Mouse (Mus musculus): ENCODE data around the gene Gbf1.
"Not testable (repeated sequence)": the region's sequence is repeated elsewhere in the genome, so short reads cannot be mapped to it uniquely, and the experiment has no call there.

The Gbf1 gene

DNA sequence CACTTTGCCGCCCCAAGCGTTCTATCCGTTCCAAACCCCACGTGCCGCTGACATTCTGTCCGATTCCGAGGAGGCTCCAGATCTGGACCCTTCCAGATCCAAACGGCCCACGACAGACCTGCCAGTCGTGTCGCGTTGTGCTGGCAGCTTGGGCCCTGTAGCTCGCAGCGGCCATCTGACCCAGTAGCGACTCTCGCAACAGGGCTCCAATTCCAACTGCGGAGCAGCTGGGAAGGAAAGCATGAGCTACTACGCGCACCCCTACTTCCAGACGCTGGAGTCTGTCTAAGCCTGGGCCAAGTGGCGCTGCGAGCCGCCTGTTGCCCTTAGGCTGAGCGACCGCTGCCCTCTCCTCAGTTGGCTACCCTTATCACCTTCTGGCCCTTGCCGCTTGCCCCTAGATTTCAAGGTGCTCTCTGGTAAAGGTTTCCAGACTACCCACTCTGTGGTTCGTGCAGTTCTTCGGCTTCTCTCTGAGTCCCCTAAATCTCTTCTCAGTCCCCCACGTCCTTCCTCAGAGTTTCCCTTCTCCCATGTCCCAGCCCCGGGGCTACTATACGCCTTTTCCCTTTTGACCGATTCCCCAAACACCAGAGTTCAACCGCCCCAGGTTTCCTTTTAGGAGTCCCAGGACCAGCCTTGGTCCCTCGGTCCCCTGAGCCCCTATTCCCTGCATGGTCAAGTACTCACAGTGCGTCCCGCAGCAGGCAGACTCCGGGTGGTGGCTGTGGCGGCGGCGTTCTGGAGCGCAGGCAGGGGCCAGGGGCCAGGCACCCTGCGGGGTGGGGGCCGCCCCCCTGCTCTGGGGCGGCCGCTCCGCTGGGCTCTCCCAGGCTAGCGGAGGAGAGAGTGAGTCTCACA is 4.6 kb upstream of the Gbf1 start, which contains the start of gene Pitx3:
TSS of gene Pitx3 (minus strand) at position 816 of the 861 bp plus-strand sequence.
- no peak for DNase-seq (ENCODE audit: low spot score in 2 of 2)

DNA sequence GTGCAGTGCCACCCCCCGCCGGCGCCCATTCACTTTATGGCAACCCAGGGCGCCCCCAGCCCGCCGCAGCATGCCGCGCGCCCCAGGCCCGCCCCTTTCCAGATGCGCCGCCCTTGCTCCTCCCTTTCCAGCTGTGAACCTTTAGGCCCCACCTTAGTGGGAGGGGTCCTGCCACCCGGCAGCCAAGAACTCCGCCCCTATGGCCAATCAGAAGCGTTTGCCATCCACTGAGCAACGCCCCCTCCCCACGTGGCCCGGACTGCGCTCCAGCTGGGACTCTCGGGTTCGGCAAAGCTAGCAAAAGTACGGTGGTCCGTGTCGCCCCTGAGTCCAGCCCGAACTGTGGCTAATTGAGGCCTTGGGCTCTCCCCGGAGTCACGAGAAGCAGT is 3.9 kb upstream of the Gbf1 start:
- DNase-seq (ENCODE audit: low spot score in 2 of 2), result peak; percentile 65 to 72

GRCm38 (mm10) chr19:46149091-46149490 is 3.2 kb upstream of the Gbf1 start:
- DNase-seq (ENCODE audit: low spot score in 2 of 2), result no peak

GRCm38 (mm10) chr19:46165950-46166349 is 13.6 kb downstream of the Gbf1 start:
- DNase-seq (ENCODE audit: low spot score in 2 of 2), result no peak

- DNase-seq (ENCODE audit: low spot score in 2 of 2), result not testable (repeated sequence)
Measured at GRCm38 (mm10) chr19:46167169-46167568, 14.9 kb downstream of the Gbf1 start.

- DNase-seq (ENCODE audit: low spot score in 2 of 2), result no peak
Measured at GRCm38 (mm10) chr19:46169396-46169795, 17.1 kb downstream of the Gbf1 start.

DNA sequence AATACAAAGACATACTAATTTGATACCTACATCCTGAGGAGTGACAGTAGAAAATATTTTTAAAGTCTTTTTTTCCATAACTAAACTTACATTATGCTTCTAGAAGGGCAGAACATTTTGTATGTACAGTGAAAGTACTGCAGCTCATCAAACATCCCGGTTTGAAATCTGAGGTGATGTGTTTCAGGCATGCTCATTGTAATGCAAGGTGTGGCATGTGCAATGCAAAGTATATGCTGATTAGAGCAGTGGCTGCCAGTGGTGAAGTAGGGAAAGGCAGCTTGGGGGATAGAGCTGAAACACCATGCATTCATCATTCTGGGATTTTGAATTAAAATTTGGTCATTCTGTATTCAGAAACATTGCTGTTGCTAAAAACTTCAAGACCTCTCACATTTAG is 17.6 kb downstream of the Gbf1 start:
- DNase-seq (ENCODE audit: low spot score in 2 of 2), result no peak

DNA sequence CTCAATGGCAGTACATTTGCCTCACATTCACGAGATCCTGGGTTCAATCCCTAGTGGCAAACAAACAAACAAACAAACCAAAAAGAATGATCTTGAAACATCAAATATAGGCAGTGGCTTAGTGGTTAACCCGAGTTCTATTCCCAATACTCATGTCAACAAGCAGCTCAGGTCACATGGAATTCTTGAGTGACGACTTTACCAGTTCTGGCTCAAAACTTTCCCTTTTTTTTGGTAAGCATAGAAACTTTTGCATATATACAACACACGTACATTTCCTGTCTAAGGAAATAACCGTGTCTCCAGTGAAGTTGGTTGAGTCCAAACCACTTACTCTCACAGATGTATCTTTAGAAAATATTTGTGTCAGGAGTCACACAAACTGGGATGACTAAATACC is 20.2 kb downstream of the Gbf1 start:
- no peak for DNase-seq (ENCODE audit: low spot score in 2 of 2)

GRCm38 (mm10) chr19:46175173-46175572 is 22.9 kb downstream of the Gbf1 start:
- DNase-seq (ENCODE audit: low spot score in 2 of 2), result no peak

- DNase-seq (ENCODE audit: low spot score in 2 of 2), result no peak
Measured at GRCm38 (mm10) chr19:46177046-46177445, 24.7 kb downstream of the Gbf1 start.

- no peak for DNase-seq (ENCODE audit: low spot score in 2 of 2)
Measured at GRCm38 (mm10) chr19:46180274-46180673, 28.0 kb downstream of the Gbf1 start.

- no peak for DNase-seq (ENCODE audit: low spot score in 2 of 2)
Measured at GRCm38 (mm10) chr19:46182241-46182640, 29.9 kb downstream of the Gbf1 start.

DNA sequence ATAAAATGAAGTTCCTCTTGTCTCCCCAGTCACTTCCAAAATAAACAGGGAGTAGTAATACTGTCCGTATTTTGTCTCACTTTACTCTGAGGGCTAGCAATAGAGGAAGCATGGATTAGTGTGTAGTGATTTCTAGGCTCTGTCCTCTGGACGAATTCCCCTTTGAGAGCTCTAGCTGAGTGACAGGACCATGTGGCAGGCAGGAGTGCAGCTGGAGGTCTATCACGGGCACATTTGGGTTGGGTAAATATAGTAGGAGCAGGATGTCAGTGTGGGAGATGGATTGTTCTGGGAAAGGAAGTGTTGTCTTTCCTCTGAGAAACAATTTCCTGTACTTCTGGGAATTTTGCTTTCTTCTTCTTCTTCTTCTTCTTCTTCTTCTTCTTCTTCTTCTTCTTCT is 34.3 kb downstream of the Gbf1 start:
- DNase-seq (ENCODE audit: low spot score in 2 of 2), result no peak

DNA sequence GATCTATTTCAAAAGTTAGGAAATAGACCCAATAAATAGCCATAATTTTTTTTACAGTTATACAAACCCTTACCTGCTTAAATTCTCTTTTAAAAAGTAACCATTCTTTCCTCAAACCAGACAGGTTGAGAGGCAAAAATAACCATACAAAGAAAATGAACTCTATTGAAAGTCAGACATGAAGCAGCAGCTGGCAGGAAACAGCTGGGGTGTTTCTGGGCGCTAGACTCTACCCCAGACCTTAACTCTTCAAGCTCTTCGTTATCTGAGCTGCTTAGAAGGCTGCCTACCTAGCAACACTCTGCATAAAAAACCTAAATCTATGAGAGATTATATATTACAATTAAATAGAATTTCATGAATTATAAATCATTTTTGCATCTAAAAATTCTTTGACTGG is 34.9 kb downstream of the Gbf1 start:
- no peak for DNase-seq (ENCODE audit: low spot score in 2 of 2)

- no peak for DNase-seq (ENCODE audit: low spot score in 2 of 2)
Measured at GRCm38 (mm10) chr19:46198293-46198692, 46.0 kb downstream of the Gbf1 start.

- DNase-seq (ENCODE audit: low spot score in 2 of 2), result no peak
Measured at GRCm38 (mm10) chr19:46198891-46199290, 46.6 kb downstream of the Gbf1 start.

GRCm38 (mm10) chr19:46204166-46204565 is 51.9 kb downstream of the Gbf1 start:
- DNase-seq (ENCODE audit: low spot score in 2 of 2), result no peak

- DNase-seq (ENCODE audit: low spot score in 2 of 2), result no peak
Measured at GRCm38 (mm10) chr19:46205680-46206079, 53.4 kb downstream of the Gbf1 start.

DNA sequence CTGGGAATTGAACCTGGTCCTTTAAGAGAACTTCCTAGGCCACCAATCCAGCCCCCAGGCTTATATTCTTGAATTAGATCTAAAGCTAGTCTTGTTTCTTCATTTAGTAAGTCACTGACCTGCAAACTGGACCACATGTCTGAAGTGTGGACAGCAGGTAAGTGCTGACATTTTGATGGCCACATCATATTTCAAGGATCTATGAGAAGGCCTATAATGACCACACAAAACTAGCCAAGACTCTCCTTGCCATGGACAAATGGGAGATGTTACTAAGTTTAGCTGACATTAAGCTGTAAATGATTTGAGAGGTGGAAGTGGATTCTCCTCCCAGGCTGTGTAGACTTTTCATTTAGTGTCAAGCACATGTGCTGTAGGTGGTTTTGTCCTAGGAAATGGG is 58.6 kb downstream of the Gbf1 start:
- DNase-seq (ENCODE audit: low spot score in 2 of 2), result no peak

GRCm38 (mm10) chr19:46214541-46214940 is 62.2 kb downstream of the Gbf1 start:
- DNase-seq (ENCODE audit: low spot score in 2 of 2), result no peak

DNA sequence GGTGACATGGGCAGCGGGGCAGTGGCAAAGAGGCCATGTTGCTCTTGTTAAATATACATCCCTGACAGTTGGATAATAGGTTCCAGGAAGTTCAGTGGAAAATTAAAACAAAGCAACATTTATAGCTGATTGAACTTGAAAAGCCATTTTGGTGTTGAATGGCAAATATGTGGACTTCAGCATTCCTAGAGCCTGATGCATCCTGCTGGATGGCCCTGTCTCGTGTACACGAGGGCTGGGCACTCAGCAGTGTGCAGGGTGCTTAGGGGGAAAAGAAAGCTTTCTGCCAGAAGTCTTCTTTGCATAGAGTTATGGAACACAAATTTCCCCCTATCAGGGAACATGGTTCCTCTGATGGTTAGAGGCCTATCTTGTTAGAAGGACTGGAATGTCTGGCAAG is 63.1 kb downstream of the Gbf1 start:
- no peak for DNase-seq (ENCODE audit: low spot score in 2 of 2)

DNA sequence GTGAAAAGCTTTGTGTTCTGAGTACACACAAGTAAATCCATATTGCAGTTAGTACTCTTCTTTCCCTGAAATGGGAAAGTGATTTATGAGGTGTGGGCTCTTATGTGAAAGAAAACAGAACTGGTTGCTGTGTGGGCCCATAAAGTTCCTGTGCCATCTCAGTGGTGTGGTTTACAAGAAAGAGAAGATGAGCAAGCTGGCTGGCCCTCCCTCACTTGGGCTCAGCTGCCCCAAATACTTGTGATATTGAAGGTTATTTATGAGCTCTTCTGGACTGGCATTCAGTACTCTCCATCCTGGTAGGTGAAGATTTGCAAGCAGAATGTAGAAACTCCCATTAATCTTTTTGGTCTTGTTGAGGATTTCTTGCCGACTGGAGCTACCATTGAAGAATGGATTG is 64.4 kb downstream of the Gbf1 start:
- no peak for DNase-seq (ENCODE audit: low spot score in 2 of 2)

DNA sequence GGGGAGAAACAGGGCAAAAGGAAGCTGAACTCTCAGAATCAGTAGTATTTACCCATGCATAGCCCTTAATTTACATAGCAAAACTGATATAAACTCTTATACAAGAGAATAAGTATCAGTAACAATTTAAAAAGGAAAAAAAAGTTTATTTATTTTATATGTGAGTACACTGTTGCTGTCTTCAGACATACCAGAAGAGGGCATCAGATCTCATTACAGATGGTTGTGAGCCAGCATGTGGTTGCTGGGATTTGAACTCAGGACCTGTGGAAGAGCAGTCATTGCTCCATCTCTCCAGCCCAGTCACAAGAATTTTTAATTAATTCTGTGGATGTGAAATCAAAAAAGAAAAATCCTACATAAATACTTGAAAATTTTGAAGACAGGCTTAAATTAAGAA is 65.0 kb downstream of the Gbf1 start:
- not testable (repeated sequence) for DNase-seq (ENCODE audit: low spot score in 2 of 2)

GRCm38 (mm10) chr19:46220116-46220515 is 67.8 kb downstream of the Gbf1 start:
- DNase-seq (ENCODE audit: low spot score in 2 of 2), result no peak
